Mouse (Mus musculus) intestine, embryonic 14.5 days (tissue): ENCODE results near the gene Eri3. TPM values are rescaled to one million over a fixed set of nuclear protein-coding genes. Genes with fewer than 3 reads are reported as not detected.

Experiments used
- ATAC-seq: fragments of 200-750 bp; cut with Nextera tagmentation; replicated peaks from 2 replicates; pipeline ENCODE4 v1.8.0; 2017; ENCODE audit warnings: low read depth, moderate number of reproducible peaks, moderate TSS enrichment, moderate library complexity; ENCODE audit not compliant: low FRiP score, low TSS enrichment
- DNase-seq: peaks from one replicate; pipeline ENCODE4 v3.0.0-alpha.2; 2018; ENCODE audit warnings: low spot score
- H3K27ac ChIP-seq: fragments of 300-500 bp; sonication (generic); 2 replicates; pipeline ENCODE4 v1.5.1; 2014; ENCODE audit warnings: low read depth, mild to moderate bottlenecking, control low read depth
- H3K27me3 ChIP-seq: fragments of 300-500 bp; sonication (generic); replicated peaks from 2 replicates; pipeline ENCODE4 v1.6.1; 2014; ENCODE audit warnings: low read length, control low read depth; ENCODE audit not compliant: control insufficient read depth, insufficient read depth
- H3K36me3 ChIP-seq: fragments of 300-500 bp; sonication (generic); 2 replicates; pipeline ENCODE4 v1.6.1; 2014; ENCODE audit warnings: low read length, control low read depth; ENCODE audit not compliant: control insufficient read depth, insufficient read depth
- H3K4me1 ChIP-seq: fragments of 300-500 bp; sonication (generic); replicated peaks from 2 replicates; pipeline ENCODE4 v1.6.1; 2014; ENCODE audit warnings: low read length, control low read depth, mixed read lengths; ENCODE audit not compliant: control insufficient read depth, insufficient read depth
- H3K4me2 ChIP-seq: fragments of 300-500 bp; sonication (generic); 2 replicates; pipeline ENCODE4 v1.6.1; 2014; ENCODE audit warnings: low read length
- H3K4me3 ChIP-seq: fragments of 300-500 bp; sonication (generic); 2 replicates; pipeline ENCODE4 v1.5.1; 2014; ENCODE audit warnings: low read depth, low read length, control low read depth, mixed read lengths
- H3K9ac ChIP-seq: fragments of 300-500 bp; sonication (generic); 2 replicates; pipeline ENCODE4 v1.6.1; 2014; ENCODE audit warnings: mild to moderate bottlenecking, low read length
- H3K9me3 ChIP-seq: fragments of 300-500 bp; sonication (generic); 2 replicates; pipeline ENCODE4 v1.6.1; 2016; ENCODE audit warnings: low read length, control low read depth; ENCODE audit not compliant: control insufficient read depth
- WGBS: fragments of 180-500 bp; shearing (Covaris S2); extraction: QIAGEN DNeasy Blood & Tissue Kit; methylation state at CpG from one replicate; pipeline ENCODE4 v1.1.7; 2014; 5-methylcytosine and 5-hydroxymethylcytosine counted together
- polyA plus RNA-seq: library from polyadenylated mRNA; unstranded; fragments of >200 nt; fragmentation: Nextera tagmentation; extraction: Ambion mirVana; gene quantifications from 2 replicates; pipeline ENCODE4 v1.2.1, GENCODE M21; 2014

Gene Eri3
- polyA plus RNA-seq, 1 experiment from 2014 or later, result 141 TPM

DNA sequence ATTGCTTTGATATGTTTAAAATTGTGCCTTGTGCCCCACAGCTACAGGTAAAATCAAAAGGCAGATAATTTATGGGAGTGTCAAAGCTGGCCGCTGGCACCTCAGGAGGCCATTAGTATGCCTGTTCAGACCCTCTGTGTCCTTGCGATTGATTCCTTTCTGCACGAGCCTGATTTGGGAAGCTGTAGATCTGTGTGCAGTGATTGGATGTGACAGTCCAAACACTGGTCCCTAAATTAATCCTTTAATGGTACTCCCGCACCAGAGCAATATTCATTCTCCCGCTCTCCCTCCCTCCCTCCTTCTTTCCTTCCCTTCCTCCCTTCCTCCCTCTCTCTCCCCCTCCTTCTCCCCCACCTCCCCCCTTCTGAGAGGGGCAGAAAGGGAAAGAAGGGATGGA lies 6.2 kb downstream of the Eri3 start:
- H3K36me3 ChIP-seq, result no peaks in the 10 kb centered on the region
- no peak for DNase-seq
- 28% methylated on average over 5 of the region's 5 CpGs for WGBS

GRCm38 (mm10) chr4:117557068-117557645 lies 7.0 kb downstream of the Eri3 start:
- Histone ChIP-seq H3K4me1 (peaks cover 9% of the 10 kb centered on the region), H3K9ac (no peak overlapping the region), H3K27ac (no peak overlapping the region), H3K9me3 (no peaks in the 10 kb centered on the region), H3K4me3 (no peak overlapping the region), H3K27me3 (no peaks in the 10 kb centered on the region), H3K4me2 (no peak overlapping the region), H3K36me3 (0 out of 2 replicates have a peak, but pooled peaks cover 1% of the 10 kb centered on the region)
- no peak for ATAC-seq
- no peak for DNase-seq
- WGBS, result 50% methylated on average over 5 of the region's 5 CpGs

More for the DNA sequence above, 6.2 kb downstream of the Eri3 start:
- Histone ChIP-seq H3K27me3 (no peaks in the 10 kb centered on the region), H3K9me3 (no peaks in the 10 kb centered on the region), H3K4me2 (no peak overlapping the region), H3K9ac (no peak overlapping the region), H3K4me3 (no peak overlapping the region), H3K4me1 (peaks cover 14% of the 10 kb centered on the region), H3K27ac (no peak overlapping the region)
- ATAC-seq, result no peak

GRCm38 (mm10) chr4:117563967-117564366 lies 13.8 kb downstream of the Eri3 start:
- Histone ChIP-seq H3K4me1 (no peaks in the 10 kb centered on the region), H3K27me3 (no peaks in the 10 kb centered on the region), H3K36me3 (peaks cover 36% of the 10 kb centered on the region), H3K27ac (no peak overlapping the region), H3K4me3 (no peak overlapping the region), H3K9me3 (no peaks in the 10 kb centered on the region), H3K9ac (no peak overlapping the region), H3K4me2 (no peak overlapping the region)
- ATAC-seq (no peak), DNase-seq (no peak)
- WGBS, result 84% methylated on average over 9 of the region's 9 CpGs

DNA sequence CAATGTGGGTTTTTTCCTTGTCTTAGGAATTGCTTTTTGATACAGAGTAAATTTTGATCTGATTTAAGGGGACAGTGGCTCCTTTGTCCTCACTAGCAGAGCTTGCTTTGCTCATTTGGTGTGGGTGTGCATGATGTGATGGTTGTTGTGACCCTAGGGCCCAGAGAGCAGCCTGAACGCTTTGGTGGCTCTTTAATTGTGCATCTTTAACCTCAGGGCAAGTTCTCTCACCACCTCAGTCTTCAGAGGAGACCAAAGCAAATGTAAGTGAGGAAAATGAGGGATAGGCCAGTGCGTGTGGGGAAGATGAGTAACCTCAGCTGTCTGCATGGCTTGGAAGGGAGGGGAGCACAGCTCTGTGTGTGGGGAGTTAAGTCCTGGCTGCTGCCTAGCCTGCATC lies 18.7 kb downstream of the Eri3 start:
- no peak overlapping the region for H3K9ac ChIP-seq
- ATAC-seq, result no peak
- H3K4me1 ChIP-seq, result no peaks in the 10 kb centered on the region
- 78% methylated on average over 2 of the region's 2 CpGs for WGBS
- H3K4me3 ChIP-seq, result no peak overlapping the region
- no peak overlapping the region for H3K4me2 ChIP-seq
- DNase-seq, result no peak
- H3K36me3 ChIP-seq, result peaks cover 34% of the 10 kb centered on the region
- no peak overlapping the region for H3K27ac ChIP-seq
- no peaks in the 10 kb centered on the region for H3K27me3 ChIP-seq
- H3K9me3 ChIP-seq, result no peaks in the 10 kb centered on the region

DNA sequence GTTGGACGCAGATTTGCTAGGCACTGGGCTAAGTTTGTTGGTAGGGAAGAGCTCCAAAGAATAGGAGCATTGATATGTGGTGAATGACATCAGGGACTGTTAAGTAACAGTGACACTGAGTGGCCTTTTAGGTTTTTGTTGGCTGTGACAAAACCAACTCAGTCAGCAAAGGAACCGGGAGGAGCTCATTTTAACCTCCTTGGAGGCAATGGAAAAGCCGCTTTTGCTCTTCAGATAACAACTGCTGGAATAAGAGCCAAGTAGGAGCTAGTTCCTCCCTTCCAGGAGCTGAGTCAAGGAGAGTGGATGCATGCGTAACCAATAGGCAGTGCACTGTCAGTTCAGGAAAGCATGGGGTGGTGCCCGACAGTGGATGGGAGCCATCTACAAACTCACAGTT lies 20.8 kb downstream of the Eri3 start:
- Histone ChIP-seq H3K27me3 (no peaks in the 10 kb centered on the region), H3K9me3 (no peaks in the 10 kb centered on the region), H3K36me3 (peaks cover 20% of the 10 kb centered on the region), H3K27ac (no peak overlapping the region), H3K9ac (no peak overlapping the region), H3K4me2 (no peak overlapping the region), H3K4me1 (no peaks in the 10 kb centered on the region), H3K4me3 (no peak overlapping the region)
- ATAC-seq (no peak), DNase-seq (no peak)
- WGBS, result 89% methylated on average over 5 of the region's 5 CpGs

- Histone ChIP-seq H3K4me1 (no peaks in the 10 kb centered on the region), H3K27ac (no peak overlapping the region), H3K9ac (no peak overlapping the region), H3K4me2 (no peak overlapping the region), H3K9me3 (no peaks in the 10 kb centered on the region), H3K36me3 (peaks cover 15% of the 10 kb centered on the region), H3K4me3 (no peak overlapping the region), H3K27me3 (no peaks in the 10 kb centered on the region)
- DNase-seq (no peak), ATAC-seq (no peak)
- WGBS, result 100% methylated on average over 1 of the region's 1 CpGs
Measured at GRCm38 (mm10) chr4:117577579-117577978, 27.4 kb downstream of the Eri3 start.

DNA sequence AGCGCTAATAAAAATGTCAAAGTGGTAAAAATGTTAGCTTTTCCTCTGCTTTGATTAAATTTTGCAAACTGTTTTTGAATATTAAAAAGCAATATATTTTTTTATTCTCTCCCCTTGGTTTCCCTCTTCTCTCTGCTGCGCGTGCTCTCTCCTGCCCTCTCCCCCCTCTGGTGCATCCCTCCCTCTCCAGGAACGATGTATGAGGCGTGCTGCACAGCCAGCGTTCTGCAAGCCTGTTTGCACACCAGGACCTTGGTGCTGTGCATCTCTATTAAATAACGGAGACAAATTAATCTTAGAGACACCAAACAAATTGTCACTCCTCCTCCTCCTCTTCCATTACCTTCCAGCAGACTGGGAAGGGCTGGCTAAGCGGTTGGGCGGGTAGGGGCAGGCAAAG lies 31.5 kb downstream of the Eri3 start:
- DNase-seq (no peak), ATAC-seq (no peak)
- Histone ChIP-seq H3K4me3 (no peak overlapping the region), H3K27ac (no peak overlapping the region), H3K36me3 (peaks cover 51% of the 10 kb centered on the region), H3K9ac (no peak overlapping the region), H3K4me2 (no peak overlapping the region), H3K27me3 (no peaks in the 10 kb centered on the region), H3K4me1 (no peaks in the 10 kb centered on the region), H3K9me3 (no peaks in the 10 kb centered on the region)
- WGBS, result 60% methylated on average over 9 of the region's 9 CpGs

DNA sequence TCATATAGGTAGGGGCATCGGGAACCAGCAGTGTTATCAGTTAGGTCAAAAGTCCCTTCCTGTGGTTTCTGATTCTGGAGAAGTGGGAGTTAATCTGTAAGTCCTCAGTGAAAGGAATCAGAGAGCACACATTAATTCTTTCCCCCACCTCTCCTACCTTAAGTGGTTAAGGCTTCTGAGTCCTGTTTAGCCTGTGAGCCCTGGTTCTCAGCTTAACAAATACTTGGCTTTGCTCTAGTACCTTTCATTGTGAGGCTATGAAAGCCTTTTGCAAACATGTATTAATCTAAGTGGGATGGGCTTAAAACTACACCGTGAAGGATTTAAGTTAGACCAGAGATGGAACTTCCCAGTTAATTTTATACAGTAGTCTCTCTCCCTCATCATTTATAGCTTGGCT lies 35.8 kb downstream of the Eri3 start:
- H3K9ac ChIP-seq, result no peak overlapping the region
- no peaks in the 10 kb centered on the region for H3K27me3 ChIP-seq
- H3K9me3 ChIP-seq, result no peaks in the 10 kb centered on the region
- ATAC-seq (no peak), DNase-seq (no peak)
- H3K27ac ChIP-seq, result no peak overlapping the region
- H3K4me2 ChIP-seq, result no peak overlapping the region
- peaks cover 66% of the 10 kb centered on the region for H3K36me3 ChIP-seq
- no peaks in the 10 kb centered on the region for H3K4me1 ChIP-seq
- 85% methylated on average over 2 of the region's 2 CpGs for WGBS
- H3K4me3 ChIP-seq, result no peak overlapping the region

- Histone ChIP-seq H3K4me2 (no peak overlapping the region), H3K4me1 (no peaks in the 10 kb centered on the region), H3K36me3 (peaks cover 76% of the 10 kb centered on the region), H3K9ac (no peak overlapping the region), H3K4me3 (no peak overlapping the region), H3K27me3 (no peaks in the 10 kb centered on the region), H3K27ac (no peak overlapping the region), H3K9me3 (no peaks in the 10 kb centered on the region)
- DNase-seq (no peak), ATAC-seq (no peak)
- 54% methylated on average over 4 of the region's 4 CpGs for WGBS
Measured at GRCm38 (mm10) chr4:117587447-117587846, 37.3 kb downstream of the Eri3 start.
